Mouse (Mus musculus) hematopoietic multipotent progenitor cell, adult 10-12 weeks (in vitro differentiated cells): ENCODE results near the gene Prss45. TPM values are rescaled to one million over a fixed set of nuclear protein-coding genes. Genes with fewer than 3 reads are reported as not detected.

Source experiments
- polyA plus RNA-seq: library from polyadenylated mRNA; stranded (reverse); fragments of >175 nt; gene quantifications from 2 replicates; pipeline ENCODE4 v1.2.3, GENCODE M21; 2012; ENCODE audit warnings: low replicate concordance

The Prss45 gene
- not detected in 2 replicates for polyA plus RNA-seq

DNA sequence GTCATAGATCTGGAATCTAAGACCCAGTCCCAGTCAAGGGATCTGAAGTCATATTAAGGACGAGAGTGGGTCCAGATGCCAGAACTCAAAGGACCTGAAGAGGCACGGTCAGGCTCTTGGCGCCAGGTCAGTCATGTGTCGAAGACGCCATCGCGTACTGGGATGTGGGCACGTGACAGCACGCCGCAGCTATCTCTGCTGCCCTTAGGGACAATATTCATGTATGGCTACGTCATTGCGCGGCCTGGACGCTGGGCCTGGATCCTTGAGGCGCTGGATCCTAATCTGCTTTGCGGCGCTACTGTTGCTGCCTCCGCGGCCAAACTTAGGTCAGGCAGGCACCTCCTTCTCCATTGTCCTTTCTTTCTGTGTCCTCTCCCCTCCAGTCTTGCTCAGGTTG is at the start of gene Prss45:
TSS of gene Prss45 (plus strand) at position 178 of the 400 bp plus-strand sequence.

DNA sequence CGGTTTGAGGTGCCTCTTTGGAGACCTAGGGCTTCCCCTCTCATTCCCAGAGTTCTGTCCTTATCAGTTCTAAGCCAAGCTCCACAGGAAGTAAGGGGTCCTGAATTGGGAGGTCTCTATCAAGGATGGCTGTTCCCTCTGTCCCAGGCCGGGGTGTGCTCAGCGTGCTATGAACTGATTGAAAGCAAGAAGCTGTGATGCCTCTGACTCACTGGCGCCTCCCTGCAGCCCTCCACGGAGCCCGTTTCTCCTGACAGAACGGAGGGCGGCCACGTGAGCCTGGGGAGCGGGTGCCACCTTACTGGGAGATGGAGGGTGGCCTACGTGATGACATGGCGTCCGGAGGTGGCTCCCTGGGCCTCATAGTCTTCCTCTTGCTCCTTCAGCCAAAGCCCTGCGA is 36.5 kb upstream of the Prss45 start, which contains the start of gene Prss42:
TSS of gene Prss42 (plus strand) at position 301 of the 400 bp plus-strand sequence.

DNA sequence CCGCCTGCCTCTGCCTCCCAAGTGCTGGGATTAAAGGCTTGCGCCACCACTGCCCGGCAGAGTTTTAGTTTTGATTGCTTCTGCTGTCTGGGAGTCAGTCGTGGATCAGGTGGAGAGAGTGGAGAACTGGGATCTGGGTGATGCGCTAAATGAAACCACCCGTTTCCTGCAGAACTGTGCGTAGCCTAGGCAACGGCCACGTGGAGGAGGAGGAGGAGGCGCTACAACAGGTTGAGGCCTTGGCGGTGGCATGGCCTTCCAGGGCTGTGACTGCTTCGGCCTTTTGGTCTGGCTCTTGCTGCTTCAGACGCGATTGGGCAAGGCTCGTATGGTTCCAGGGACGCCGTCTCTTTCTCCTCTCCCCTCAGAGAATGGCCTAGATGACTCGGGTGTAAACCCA is 20.6 kb upstream of the Prss45 start, which contains the start of gene Prss44:
TSS of gene Prss44 (plus strand) at position 206 of the 400 bp plus-strand sequence.

DNA sequence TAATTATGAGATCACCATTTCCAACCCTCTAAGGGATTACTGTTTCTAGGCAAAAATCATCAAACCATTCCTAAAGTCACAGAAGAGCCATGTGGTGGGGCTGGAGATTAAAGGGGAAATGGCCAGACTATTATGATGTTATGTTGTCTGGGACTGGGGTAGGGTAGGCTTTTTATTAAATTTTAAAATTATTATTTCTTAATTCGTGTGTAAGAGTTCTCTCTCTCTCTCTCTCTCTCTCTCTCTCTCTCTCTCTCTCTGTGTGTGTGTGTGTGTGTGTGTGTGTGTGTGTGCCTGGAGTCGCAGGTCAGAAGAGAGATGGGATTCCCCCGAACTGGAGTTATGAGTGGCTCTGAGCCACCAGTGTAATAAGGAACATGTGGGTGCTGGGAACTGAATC is 8.0 kb upstream of the Prss45 start, which contains the start of gene Prss43:
TSS of gene Prss43 (plus strand) at position 301 of the 400 bp plus-strand sequence.

DNA sequence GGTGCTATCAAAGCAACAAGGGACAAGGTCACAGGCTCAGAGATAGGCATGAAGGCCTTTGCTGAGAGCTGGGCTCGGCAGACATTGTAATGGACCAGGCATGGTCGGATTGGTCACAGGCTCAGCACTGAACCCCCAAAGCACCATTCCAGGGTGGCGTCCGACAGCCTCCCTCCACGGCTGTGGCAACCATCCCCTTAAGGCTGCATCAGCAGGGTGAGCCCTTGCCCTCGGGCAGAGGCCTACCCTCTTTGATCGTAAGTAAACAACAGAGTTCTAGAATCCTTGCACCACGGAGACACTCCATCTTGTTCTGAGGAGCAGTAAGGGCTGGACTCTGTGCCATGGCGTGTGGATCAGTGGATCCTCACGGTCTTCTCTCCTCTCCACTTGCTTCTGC is 9.8 kb downstream of the Prss45 start, which contains the start of gene Prss46:
TSS of gene Prss46 (plus strand) at position 301 of the 400 bp plus-strand sequence.

DNA sequence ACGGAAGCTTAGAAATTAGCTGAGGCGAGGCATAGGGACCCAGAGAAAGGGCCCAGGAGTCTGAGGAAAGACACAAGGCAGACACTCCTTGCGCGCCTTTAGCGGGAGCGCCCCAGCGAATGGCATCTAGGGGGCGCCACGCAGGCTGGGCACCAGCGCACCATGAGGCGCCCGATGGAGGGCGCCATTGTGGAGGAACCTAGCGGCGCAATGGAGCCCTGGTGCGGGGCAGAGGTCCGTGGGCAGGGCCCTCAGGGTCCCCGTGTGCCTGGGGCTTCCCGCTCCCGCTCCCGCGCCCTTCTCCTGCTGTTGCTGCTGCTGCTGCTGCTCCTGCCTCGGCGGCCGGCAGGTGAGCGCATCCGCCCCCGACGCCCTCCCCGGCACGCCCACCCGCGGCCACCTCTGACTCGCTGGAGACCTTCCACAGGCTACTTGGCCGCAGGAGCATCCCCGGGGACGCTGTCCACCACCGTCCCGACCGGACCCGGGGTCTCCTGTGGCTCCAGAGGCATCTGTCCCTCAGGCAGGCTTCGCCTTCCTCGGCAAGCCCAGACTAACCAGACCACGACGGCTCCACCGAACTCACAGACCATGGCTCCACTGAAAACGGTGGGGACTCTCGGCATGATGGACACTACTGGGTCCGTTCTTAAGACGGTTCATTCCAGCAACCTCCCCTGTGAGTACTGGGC is 23.5 kb downstream of the Prss45 start, which contains the start of gene Prss50:
TSS of gene Prss50 (plus strand) at position 187 of the 692 bp plus-strand sequence.

DNA sequence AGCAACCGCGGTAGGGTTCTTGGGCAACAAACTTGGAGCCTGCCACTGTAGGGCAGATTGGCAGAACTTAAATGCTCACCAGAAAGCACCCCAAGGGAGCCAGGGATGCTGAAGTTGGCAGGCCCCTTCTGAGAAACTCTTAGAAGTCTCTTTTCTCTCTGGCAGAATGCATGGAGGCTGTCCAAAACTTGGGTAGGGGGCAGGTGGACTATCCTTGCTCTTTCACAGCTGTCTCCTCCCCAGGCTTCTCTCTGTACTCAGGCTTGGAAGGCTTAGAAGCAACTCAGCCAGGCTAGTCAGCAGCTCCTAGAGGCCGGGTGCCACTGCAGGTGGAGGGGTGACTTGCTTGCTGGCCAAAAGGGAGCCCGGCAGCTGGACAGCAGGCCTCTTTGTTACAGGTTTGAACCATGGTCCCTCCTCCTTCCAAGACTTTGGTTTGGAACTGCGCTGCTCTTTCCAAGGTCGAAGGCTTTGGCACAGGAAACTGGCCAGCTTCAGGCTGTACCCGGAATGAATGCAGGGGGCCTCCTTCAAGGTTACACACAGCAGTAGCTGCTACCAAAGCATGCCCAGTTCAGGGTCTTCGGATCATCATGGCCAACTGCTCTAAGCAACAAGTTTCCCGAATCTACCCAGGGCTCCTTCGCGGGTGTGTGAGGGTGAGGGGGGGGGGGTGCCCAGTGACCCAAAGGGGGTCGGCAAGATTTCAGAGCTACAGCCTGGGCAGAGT is 45.0 kb downstream of the Prss45 start, which contains the start of gene Als2cl:
TSS of gene Als2cl (plus strand) at position 680 of the 730 bp plus-strand sequence.

DNA sequence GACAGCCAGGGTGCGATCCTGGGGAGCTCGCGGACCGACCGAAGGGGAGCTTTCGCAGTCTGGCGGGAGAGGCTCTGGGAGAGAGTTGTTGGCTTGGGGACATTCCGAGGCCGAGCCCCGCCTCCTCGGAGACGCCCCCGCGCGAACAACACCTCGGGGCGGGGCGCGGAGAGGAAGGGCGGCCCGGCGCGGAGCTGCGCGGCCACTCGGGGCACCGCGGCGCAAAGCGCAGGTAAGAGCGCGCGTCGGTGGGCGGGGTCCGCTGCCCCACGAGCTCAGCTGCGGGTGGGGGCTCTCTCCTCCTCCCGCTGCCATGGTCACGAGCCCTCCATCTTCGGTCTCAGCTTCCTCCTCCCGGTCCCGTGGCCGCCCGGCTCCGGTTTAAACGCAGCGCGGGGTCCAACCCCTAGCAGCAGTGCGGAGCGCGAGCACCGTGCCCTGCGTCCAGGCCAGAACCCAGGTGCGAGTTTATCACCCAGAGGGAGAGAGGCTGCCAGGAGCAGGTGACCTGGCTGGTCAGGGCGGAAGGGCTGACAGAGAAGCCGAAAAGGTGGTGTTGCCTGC is 45.7 kb downstream of the Prss45 start, which contains the start of gene Tmie:
TSS of gene Tmie (minus strand) at position 116 of the 564 bp plus-strand sequence.

Other genes with a start within 250 kb of the Prss45 start
- 2.4 and 4.4 TPM in 2 replicates for gene Nradd, start 210.1 kb upstream of the Prss45 start, polyA plus RNA-seq
- gene Nbeal2, start 180.4 kb upstream of the Prss45 start, polyA plus RNA-seq, result 79.5 and 148 TPM in 2 replicates
- 229 and 323 TPM in 2 replicates for gene Ccdc12, start 178.1 kb upstream of the Prss45 start, polyA plus RNA-seq
- gene Myl3, start 92.7 kb upstream of the Prss45 start, polyA plus RNA-seq, result not detected in 2 replicates
- gene Pth1r, start 87.4 kb upstream of the Prss45 start, polyA plus RNA-seq, result 0.34 and 0.69 TPM in 2 replicates
- gene Prss42, start 36.4 kb upstream of the Prss45 start, polyA plus RNA-seq, result not detected in 2 replicates
- gene Prss44, start 20.6 kb upstream of the Prss45 start, polyA plus RNA-seq, result not detected in 2 replicates
- not detected in 2 replicates for gene Prss43, start 7.9 kb upstream of the Prss45 start, polyA plus RNA-seq
- not detected in 2 replicates for gene Prss46, start 9.9 kb downstream of the Prss45 start, polyA plus RNA-seq
- gene Prss50, start 23.4 kb downstream of the Prss45 start, polyA plus RNA-seq, result 0.66 and 4.9 TPM in 2 replicates
- gene Als2cl, start 45.3 kb downstream of the Prss45 start, polyA plus RNA-seq, result 24.6 and 28.9 TPM in 2 replicates
- 0.85 and 2.7 TPM in 2 replicates for gene Tmie, start 45.5 kb downstream of the Prss45 start, polyA plus RNA-seq
- gene Fam240a, start 82.3 kb downstream of the Prss45 start, polyA plus RNA-seq, result not detected in 2 replicates
- not detected in 2 replicates for gene Tdgf1, start 111.6 kb downstream of the Prss45 start, polyA plus RNA-seq
- not detected in 2 replicates for gene Lrrc2, start 117.0 kb downstream of the Prss45 start, polyA plus RNA-seq
- not detected in 2 replicates for gene Rtp3, start 156.0 kb downstream of the Prss45 start, polyA plus RNA-seq
- 7.0 and 8.8 TPM in 2 replicates for gene Ltf, start 184.7 kb downstream of the Prss45 start, polyA plus RNA-seq
- 1.1 and 3.3 TPM in 2 replicates for gene Ccrl2, start 222.9 kb downstream of the Prss45 start, polyA plus RNA-seq